Mouse (Mus musculus) lung, postnatal 36 days (tissue): ENCODE data around the gene Slitrk6.

Experiments used
- DNase-seq: peaks from one replicate; pipeline ENCODE4 v3.0.0; 2022; ENCODE audit warnings: mixed read lengths

Gene Slitrk6

GRCm38 (mm10) chr14:110754484-110755307, at the start of gene Slitrk6:
Slitrk6 (minus strand) TSS chr14:110755149.
- peak; percentile 12 for DNase-seq

- DNase-seq: no peak
These were observed 22.6 kb upstream of the Slitrk6 start for GRCm38 (mm10) chr14:110777546-110777945.

- DNase-seq: no peak
These were observed 15.7 kb upstream of the Slitrk6 start for GRCm38 (mm10) chr14:110770694-110771093.

GRCm38 (mm10) chr14:110762588-110763220, 7.8 kb upstream of the Slitrk6 start:
- no peak for DNase-seq

GRCm38 (mm10) chr14:110760909-110761308, 6.0 kb upstream of the Slitrk6 start:
- no peak for DNase-seq

GRCm38 (mm10) chr14:110755308-110755650, 330 bp upstream of the Slitrk6 start:
- DNase-seq: no peak

- DNase-seq: no peak
These were observed 15.1 kb downstream of the Slitrk6 start for GRCm38 (mm10) chr14:110739861-110740260.

GRCm38 (mm10) chr14:110739368-110739767, 15.6 kb downstream of the Slitrk6 start:
- DNase-seq: no peak

- no peak for DNase-seq
These were observed 26.5 kb downstream of the Slitrk6 start for GRCm38 (mm10) chr14:110728344-110728910.

GRCm38 (mm10) chr14:110724026-110724576, 30.8 kb downstream of the Slitrk6 start:
- DNase-seq: no peak
